Mouse (Mus musculus) midbrain, embryonic 11.5 days (tissue): ENCODE data around the gene Zfp109. TPM values are rescaled to one million over a fixed set of nuclear protein-coding genes. Genes with fewer than 3 reads are reported as not detected.

ENCODE experiments used
- ATAC-seq: fragments of 200-750 bp; cut with Nextera tagmentation; 2 replicates; pipeline ENCODE4 v1.8.0; 2017; ENCODE audit warnings: moderate TSS enrichment, moderate library complexity; ENCODE audit not compliant: low FRiP score
- DNase-seq: peaks from one replicate; pipeline ENCODE4 v3.0.0; 2015; ENCODE audit warnings: low spot score; ENCODE audit errors: missing footprints
- H3K27ac ChIP-seq: fragments of 300-500 bp; sonication (generic); 2 replicates; pipeline ENCODE4 v1.5.1; 2014; ENCODE audit warnings: low read depth, low read length
- H3K27me3 ChIP-seq: fragments of 300-500 bp; sonication (generic); 2 replicates; pipeline ENCODE4 v1.6.1; 2014; ENCODE audit warnings: mild to moderate bottlenecking, low read length, moderate library complexity, mixed read lengths; ENCODE audit not compliant: control insufficient read depth, insufficient read depth
- H3K36me3 ChIP-seq: fragments of 300-500 bp; sonication (generic); 2 replicates; pipeline ENCODE4 v1.6.1; 2014; ENCODE audit warnings: mild to moderate bottlenecking, low read length, moderate library complexity, mixed read lengths; ENCODE audit not compliant: control insufficient read depth, insufficient read depth
- H3K4me1 ChIP-seq: fragments of 300-500 bp; sonication (generic); 2 replicates; pipeline ENCODE4 v1.6.1; 2014; ENCODE audit warnings: low read length; ENCODE audit not compliant: control insufficient read depth, insufficient read depth
- H3K4me2 ChIP-seq: fragments of 300-500 bp; sonication (generic); 2 replicates; pipeline ENCODE4 v1.6.1; 2014; ENCODE audit warnings: mild to moderate bottlenecking, moderate library complexity
- H3K4me3 ChIP-seq: fragments of 300-500 bp; sonication (generic); 2 replicates; pipeline ENCODE4 v1.5.1; 2014; ENCODE audit warnings: low read depth, low read length
- H3K9ac ChIP-seq: fragments of 300-500 bp; sonication (generic); 2 replicates; pipeline ENCODE4 v1.6.1; 2014; ENCODE audit warnings: low read length
- H3K9me3 ChIP-seq: fragments of 300-500 bp; sonication (generic); 2 replicates; pipeline ENCODE4 v1.6.1; 2016; ENCODE audit warnings: low read length; ENCODE audit not compliant: control insufficient read depth
- WGBS: fragments of 180-500 bp; shearing (Covaris S2); extraction: QIAGEN DNeasy Blood & Tissue Kit; methylation state at CpG from one replicate; pipeline ENCODE4 v1.1.7; 2014; 5-methylcytosine and 5-hydroxymethylcytosine counted together
- polyA plus RNA-seq: library from polyadenylated mRNA; unstranded; fragments of >200 nt; fragmentation: Nextera tagmentation; extraction: Ambion mirVana; gene quantifications from 2 replicates; pipeline ENCODE4 v1.2.1, GENCODE M21; 2014

The Zfp109 gene
- polyA plus RNA-seq, 1 experiment from 2014 or later, result 4.5 TPM

- Histone ChIP-seq H3K27me3 (no peaks in the 10 kb centered on the region), H3K4me3 (no peak overlapping the region), H3K27ac (no peak overlapping the region), H3K36me3 (0 out of 2 replicates have a peak, but pooled peaks cover 2% of the 10 kb centered on the region), H3K9me3 (no peaks in the 10 kb centered on the region), H3K4me1 (peaks cover 4% of the 10 kb centered on the region; the same call in 1 of the 2 replicates), H3K9ac (no peak overlapping the region), H3K4me2 (no peak overlapping the region)
- ATAC-seq (no peak), DNase-seq (peak; percentile 33)
- WGBS, result 71% methylated on average over 2 of the region's 2 CpGs
These were observed 27.1 kb downstream of the Zfp109 start for GRCm38 (mm10) chr7:24210296-24210695.

GRCm38 (mm10) chr7:24208282-24208886, 29.0 kb downstream of the Zfp109 start:
- H3K9me3 ChIP-seq, result no peaks in the 10 kb centered on the region
- H3K4me3 ChIP-seq, result peak overlapping the region; percentile 45
- ATAC-seq (peak; percentile 63), DNase-seq (no peak)
- no peak overlapping the region; the same call in 1 of the 2 replicates for H3K9ac ChIP-seq
- H3K4me2 ChIP-seq, result peak overlapping the region; percentile 52
- WGBS, result 61% methylated on average over 7 of the region's 7 CpGs
- H3K27me3 ChIP-seq, result no peaks in the 10 kb centered on the region
- peaks cover 4% of the 10 kb centered on the region; the same call in 1 of the 2 replicates for H3K4me1 ChIP-seq
- H3K36me3 ChIP-seq, result 0 out of 2 replicates have a peak, but pooled peaks cover 2% of the 10 kb centered on the region
- H3K27ac ChIP-seq, result no peak overlapping the region

- Histone ChIP-seq H3K4me3 (peak overlapping the region; percentile 45), H3K27me3 (no peaks in the 10 kb centered on the region), H3K27ac (no peak overlapping the region), H3K9ac (peak overlapping the region; percentile 83), H3K36me3 (0 out of 2 replicates have a peak, but pooled peaks cover 2% of the 10 kb centered on the region), H3K4me2 (peak overlapping the region; percentile 52), H3K4me1 (peaks cover 4% of the 10 kb centered on the region; the same call in 1 of the 2 replicates), H3K9me3 (no peaks in the 10 kb centered on the region)
- WGBS, result 18% methylated on average over 24 of the region's 24 CpGs
- ATAC-seq, result peak; percentile 92
- peak; percentile 96 for DNase-seq
These were observed 29.7 kb downstream of the Zfp109 start for GRCm38 (mm10) chr7:24207488-24208261.

- Histone ChIP-seq H3K4me1 (no peaks in the 10 kb centered on the region), H3K9ac (no peak overlapping the region), H3K4me3 (no peak overlapping the region), H3K36me3 (peaks cover 47% of the 10 kb centered on the region), H3K27me3 (no peaks in the 10 kb centered on the region), H3K4me2 (no peak overlapping the region), H3K9me3 (peaks cover 11% of the 10 kb centered on the region; the same call in 1 of the 2 replicates), H3K27ac (no peak overlapping the region)
- 93% methylated on average over 4 of the region's 4 CpGs for WGBS
- no peak for DNase-seq
- no peak for ATAC-seq
These were observed 40.4 kb downstream of the Zfp109 start for GRCm38 (mm10) chr7:24196961-24197360.

DNA sequence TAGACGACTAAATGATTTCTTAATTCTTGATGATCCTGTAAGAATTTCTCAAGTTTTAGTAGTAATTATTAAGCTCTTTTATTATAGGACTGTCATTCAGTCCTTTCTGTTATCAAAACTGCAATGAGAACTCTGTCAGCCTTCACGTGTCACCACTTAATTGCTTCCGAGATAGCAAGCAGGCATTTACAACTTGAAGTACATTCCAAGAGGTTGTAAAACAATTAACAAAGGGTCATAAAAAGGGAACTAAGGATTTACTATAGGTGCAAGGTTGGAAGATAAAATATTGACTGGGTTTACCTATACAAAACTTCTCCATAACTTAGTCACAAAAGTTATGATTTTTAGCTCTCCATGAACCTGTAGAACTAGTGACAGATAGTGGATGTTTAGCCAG, 44.2 kb downstream of the Zfp109 start:
- no peak for ATAC-seq
- Histone ChIP-seq H3K27ac (no peak overlapping the region), H3K9ac (no peak overlapping the region), H3K4me3 (no peak overlapping the region), H3K9me3 (peaks cover 5% of the 10 kb centered on the region; the same call in 1 of the 2 replicates), H3K36me3 (peaks cover 21% of the 10 kb centered on the region), H3K4me1 (no peaks in the 10 kb centered on the region), H3K27me3 (no peaks in the 10 kb centered on the region), H3K4me2 (no peak overlapping the region)
- WGBS, result 93% methylated on average over 3 of the region's 3 CpGs
- DNase-seq, result no peak

DNA sequence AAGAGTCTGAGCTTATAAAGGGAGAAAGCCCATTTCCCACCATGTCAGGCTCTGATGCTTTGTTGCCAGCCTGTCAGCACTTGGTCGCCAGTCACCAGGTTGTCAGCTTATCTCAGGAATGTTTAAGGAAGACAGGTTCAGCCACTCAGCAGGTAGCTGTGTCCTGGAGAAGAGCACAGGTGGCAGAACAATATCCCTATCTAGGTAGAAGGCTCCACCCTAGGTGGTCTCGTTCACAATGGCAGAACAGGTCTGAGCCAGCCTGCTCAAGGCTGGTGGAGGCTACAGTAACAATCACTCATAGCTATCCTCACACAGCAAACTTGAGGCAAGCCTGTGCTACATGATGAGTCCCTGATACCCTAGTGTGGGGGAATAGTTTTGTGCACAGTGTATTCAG, 46.0 kb downstream of the Zfp109 start:
- Histone ChIP-seq H3K4me2 (no peak overlapping the region), H3K36me3 (peaks cover 10% of the 10 kb centered on the region), H3K4me1 (no peaks in the 10 kb centered on the region), H3K4me3 (no peak overlapping the region), H3K27ac (no peak overlapping the region), H3K9ac (no peak overlapping the region), H3K27me3 (no peaks in the 10 kb centered on the region), H3K9me3 (peaks cover 3% of the 10 kb centered on the region; the same call in 1 of the 2 replicates)
- DNase-seq, result no peak
- ATAC-seq, result no peak
- 89% methylated on average over 2 of the region's 2 CpGs for WGBS

- H3K9ac ChIP-seq, result no peak overlapping the region
- peaks cover 8% of the 10 kb centered on the region for H3K36me3 ChIP-seq
- no peaks in the 10 kb centered on the region for H3K27me3 ChIP-seq
- ATAC-seq (no peak), DNase-seq (no peak)
- no peak overlapping the region for H3K4me3 ChIP-seq
- H3K4me2 ChIP-seq, result no peak overlapping the region
- WGBS, result 74% methylated on average over 5 of the region's 5 CpGs
- peaks cover 3% of the 10 kb centered on the region; the same call in 1 of the 2 replicates for H3K9me3 ChIP-seq
- no peak overlapping the region for H3K27ac ChIP-seq
- no peaks in the 10 kb centered on the region for H3K4me1 ChIP-seq
These were observed 47.8 kb downstream of the Zfp109 start for GRCm38 (mm10) chr7:24189571-24189944.

GRCm38 (mm10) chr7:24188901-24189570, 48.3 kb downstream of the Zfp109 start:
- Histone ChIP-seq H3K9me3 (0 out of 2 replicates have a peak, but pooled peaks cover 2% of the 10 kb centered on the region), H3K4me2 (no peak overlapping the region), H3K4me1 (no peaks in the 10 kb centered on the region), H3K27me3 (no peaks in the 10 kb centered on the region), H3K9ac (no peak overlapping the region), H3K27ac (no peak overlapping the region), H3K4me3 (no peak overlapping the region), H3K36me3 (peaks cover 2% of the 10 kb centered on the region; the same call in 1 of the 2 replicates)
- no peak for ATAC-seq
- no peak for DNase-seq
- 67% methylated on average over 4 of the region's 4 CpGs for WGBS
